Mouse (Mus musculus): Measurements from ENCODE around the gene Stk39. TPM values are rescaled to one million over a fixed set of nuclear protein-coding genes. Genes with fewer than 3 reads are reported as not detected.

The Stk39 gene
- 10 to 100 TPM; 52.7 to 66.6 TPM for total RNA-seq (2021)
- long read RNA-seq, experiment 1, transcript Stk39-201 (18 exons, 3,536 nt): major isoform, 32 of 51 reads
- long read RNA-seq, experiment 1, partial matches to known transcripts: 9 of 51 reads
- long read RNA-seq, experiment 1, other reads (novel, unspliced or antisense): 10 of 51 reads
- long read RNA-seq, experiment 2, transcript Stk39-201 (18 exons, 3,536 nt): major isoform, 47 of 65 reads
- long read RNA-seq, experiment 2, partial matches to known transcripts: 7 of 65 reads
- long read RNA-seq, experiment 2, other reads (novel, unspliced or antisense): 10 of 65 reads

DNA sequence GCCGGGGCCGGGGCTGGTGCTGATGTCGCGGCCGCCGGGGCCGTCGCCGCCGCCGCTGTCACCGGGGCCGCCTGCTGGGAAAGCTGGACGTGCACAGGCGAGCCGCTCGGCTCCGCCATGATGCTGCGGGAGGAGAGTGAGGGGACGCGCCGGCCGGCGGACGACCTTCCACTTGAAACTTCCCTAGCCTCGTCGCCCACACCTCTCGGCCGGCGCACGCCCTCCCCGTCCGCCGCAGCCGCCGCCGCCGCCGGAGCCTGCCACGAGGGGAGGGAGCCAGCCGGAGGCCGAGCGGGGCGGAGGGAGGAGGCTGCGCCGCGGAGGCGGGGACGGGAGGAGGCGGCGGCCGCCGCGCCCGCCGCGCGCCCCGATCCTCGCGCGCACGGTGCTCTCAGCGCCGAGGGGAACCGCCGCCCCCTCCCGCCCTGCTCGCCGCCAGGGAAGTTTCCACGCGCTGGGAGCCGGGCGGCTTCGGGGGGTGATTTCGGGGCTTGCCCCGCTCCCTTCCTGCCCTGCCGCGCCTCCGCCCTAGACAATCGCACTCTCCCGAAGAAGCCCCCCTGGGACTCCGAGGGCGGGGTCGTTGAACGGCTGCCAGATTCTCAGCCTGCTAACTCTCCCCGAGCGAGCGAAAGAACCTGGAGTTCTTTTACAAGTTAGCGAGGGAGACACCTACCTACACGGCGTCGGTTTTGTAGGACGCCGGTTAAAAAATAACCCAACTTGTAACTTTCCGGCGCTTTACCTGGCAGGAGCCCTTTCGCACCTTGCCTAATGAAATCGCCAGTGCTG lies at the start of gene Stk39:
Gene Stk39 (minus strand): TSS at position 510 of the 792 bp plus-strand sequence.
- DNase-seq (ENCODE audit: low spot score in 2 of 2): peak in 1 of 2 experiments; percentile 46

GRCm38 (mm10) chr2:68515409-68515808 lies 43.3 kb upstream of the Stk39 start:
- no peak for DNase-seq (ENCODE audit: low spot score in 2 of 2)

GRCm38 (mm10) chr2:68503202-68503601 lies 31.1 kb upstream of the Stk39 start:
- DNase-seq (ENCODE audit: low spot score in 2 of 2): no peak

DNA sequence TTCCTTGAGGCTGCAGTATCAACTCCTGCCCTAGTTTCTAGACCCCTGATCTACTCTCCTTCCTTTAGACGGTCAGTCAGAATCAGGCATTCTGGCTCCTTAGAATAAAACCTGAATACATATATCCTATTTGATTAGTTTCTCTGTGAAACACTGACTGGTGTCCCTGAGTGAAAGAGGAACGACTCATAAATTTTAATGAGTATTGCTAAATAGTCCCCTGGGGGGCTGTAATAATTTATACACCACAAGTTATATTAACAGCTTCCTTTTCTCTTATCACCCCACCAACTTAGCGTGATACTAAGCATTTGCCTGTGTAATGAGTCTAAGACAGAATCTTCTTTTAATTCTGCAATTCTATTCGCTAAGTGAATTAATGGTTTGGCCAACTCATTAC lies 30.7 kb upstream of the Stk39 start:
- DNase-seq (ENCODE audit: low spot score in 2 of 2): no peak

DNA sequence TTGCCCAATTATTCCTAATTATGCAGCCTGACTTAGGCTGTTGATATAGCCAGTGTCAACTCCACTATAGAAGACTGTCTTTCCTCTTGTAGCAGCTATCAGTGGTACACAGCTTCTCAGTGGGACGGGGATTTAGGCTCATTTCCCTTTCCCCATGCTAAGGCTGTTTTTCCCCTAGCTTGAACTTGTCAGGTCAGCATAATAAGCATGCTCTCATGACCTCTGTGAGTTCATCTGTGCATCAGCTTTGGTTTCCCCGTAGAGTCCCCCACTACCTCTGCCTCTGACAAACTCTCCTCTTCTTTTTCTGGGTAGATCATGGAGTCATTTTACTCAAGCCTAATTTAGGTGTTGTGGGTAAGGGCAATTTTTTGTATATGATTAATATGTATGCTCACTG lies 30.2 kb upstream of the Stk39 start:
- DNase-seq (ENCODE audit: low spot score in 2 of 2): no peak

GRCm38 (mm10) chr2:68486275-68486674 lies 14.2 kb upstream of the Stk39 start:
- DNase-seq (ENCODE audit: low spot score in 2 of 2): no peak

GRCm38 (mm10) chr2:68485141-68485540 lies 13.1 kb upstream of the Stk39 start:
- no peak for DNase-seq (ENCODE audit: low spot score in 2 of 2)

DNA sequence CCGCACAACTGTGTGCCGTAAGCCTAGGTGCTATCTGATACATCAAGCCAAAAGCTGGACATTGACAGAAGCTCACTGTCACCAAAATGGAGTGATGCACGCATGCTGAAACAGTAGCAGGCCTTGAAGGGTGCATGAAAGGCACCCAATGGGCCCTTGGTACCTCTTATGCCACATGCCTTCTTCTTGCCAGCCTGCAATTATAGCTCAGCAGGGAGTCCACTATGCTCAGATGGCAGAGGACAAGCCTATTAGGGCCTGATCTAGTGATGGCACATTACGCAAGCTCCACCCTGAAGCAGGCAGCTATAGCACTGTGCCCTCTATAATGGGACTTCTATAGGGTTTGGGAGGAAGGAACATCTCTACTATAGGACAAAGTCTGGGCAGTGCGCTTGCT lies 10.8 kb upstream of the Stk39 start:
- no peak for DNase-seq (ENCODE audit: low spot score in 2 of 2)

- DNase-seq (ENCODE audit: low spot score in 2 of 2): peak; percentile 11 to 64
Measured at GRCm38 (mm10) chr2:68479823-68480222, 7.8 kb upstream of the Stk39 start.

DNA sequence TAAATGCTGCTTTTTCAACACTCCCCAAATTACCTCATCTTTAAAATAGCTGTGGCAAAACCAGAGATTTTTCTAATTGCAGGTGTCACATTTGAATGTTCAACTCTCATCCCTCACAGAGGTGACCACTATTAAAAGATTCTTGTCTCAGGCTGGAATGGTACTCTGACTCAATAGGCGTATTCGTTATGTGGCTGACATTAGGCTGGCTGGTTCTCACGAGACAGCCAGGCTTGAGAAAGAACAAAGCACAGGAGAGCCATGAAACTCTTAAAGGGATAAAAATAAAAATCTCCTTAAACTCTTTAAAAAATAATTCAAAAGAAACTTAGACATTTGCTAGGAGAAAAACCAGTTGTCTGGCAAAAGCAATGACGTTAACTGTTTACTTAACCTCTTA lies 853 bp upstream of the Stk39 start:
- no peak for DNase-seq (ENCODE audit: low spot score in 2 of 2)

DNA sequence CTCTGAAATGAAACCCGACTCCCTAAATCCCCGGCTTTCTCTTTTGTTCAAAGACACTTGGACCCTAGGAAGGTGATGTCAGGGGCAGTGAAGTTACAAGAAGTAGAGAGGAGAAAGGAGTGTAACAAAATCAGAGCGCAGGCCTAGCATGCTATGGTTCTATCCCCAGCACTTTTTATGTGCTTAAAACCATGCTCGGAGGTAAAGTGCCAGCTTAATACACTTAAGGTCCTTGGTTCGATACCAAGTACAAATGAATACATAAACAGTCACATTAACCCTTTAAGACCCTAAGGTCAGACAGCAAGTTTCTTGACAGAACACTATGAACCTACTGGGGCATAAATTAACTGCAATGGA lies 463 bp upstream of the Stk39 start:
- no peak for DNase-seq (ENCODE audit: low spot score in 2 of 2)

DNA sequence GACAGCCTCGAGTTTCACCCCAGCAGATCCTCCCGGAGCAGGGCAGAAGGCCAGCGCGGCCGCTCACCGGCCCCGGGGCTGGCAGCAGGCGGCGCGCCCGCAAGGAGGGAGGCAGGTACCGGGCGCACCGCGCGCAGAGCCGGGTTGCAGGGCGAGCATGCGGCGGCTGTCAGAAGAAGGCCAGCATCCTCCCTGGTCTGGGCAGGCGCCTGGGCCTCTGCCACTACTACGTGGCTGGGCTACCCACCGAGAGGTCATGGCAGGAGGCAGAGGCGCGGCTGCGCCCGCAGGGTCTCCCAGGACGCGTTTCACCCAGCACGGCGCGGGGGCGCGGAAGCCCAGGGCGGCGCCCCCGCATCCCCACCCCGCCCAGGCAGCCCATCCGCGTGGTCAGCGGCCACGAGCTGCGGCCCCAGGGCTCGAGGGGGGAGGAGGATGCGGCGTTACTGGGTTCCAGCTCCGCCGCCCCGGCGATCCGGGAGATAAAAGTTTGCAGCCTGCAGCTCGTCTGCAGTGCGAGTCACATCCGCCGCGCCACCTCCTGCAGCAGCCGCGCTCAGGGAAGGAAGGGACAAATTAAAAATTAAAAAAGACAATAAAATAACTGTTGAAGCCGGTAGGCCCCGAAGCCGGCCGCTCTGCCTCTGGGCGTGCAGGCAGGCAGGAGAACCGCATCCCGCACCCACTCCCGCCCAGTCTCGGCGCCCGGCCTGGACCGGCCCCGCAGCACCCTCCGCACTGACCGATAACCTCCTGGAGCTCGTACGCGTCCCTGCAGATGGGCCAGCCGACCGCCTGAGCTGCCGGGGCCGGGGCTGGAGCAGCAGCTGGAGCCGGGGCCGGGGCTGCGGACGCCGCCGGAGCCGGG lies 943 bp downstream of the Stk39 start:
- DNase-seq (ENCODE audit: low spot score in 2 of 2): peak; percentile 41 to 66

DNA sequence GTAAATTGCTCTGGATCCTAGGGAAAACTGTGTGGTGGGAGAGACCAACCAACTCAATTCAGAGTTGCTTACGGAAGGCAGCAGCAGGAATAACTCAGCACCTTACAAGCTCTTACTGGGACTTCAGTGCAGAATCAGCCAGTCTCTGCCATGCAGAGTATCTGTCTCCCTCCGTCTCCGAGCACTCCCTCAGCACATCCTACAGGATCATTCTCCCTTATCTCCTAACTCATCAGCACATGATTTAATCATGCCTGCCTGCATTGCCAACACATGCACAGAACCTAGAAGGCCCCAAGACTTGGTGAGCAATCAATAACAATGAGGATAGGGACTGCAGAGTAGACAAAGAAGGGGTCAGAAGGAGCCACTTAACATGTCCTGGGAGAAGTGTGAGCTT lies 2.6 kb downstream of the Stk39 start:
- DNase-seq (ENCODE audit: low spot score in 2 of 2): no peak

GRCm38 (mm10) chr2:68468698-68469097 lies 3.4 kb downstream of the Stk39 start:
- no peak for DNase-seq (ENCODE audit: low spot score in 2 of 2)

- DNase-seq (ENCODE audit: low spot score in 2 of 2): no peak
Measured at GRCm38 (mm10) chr2:68468259-68468658, 3.8 kb downstream of the Stk39 start.

DNA sequence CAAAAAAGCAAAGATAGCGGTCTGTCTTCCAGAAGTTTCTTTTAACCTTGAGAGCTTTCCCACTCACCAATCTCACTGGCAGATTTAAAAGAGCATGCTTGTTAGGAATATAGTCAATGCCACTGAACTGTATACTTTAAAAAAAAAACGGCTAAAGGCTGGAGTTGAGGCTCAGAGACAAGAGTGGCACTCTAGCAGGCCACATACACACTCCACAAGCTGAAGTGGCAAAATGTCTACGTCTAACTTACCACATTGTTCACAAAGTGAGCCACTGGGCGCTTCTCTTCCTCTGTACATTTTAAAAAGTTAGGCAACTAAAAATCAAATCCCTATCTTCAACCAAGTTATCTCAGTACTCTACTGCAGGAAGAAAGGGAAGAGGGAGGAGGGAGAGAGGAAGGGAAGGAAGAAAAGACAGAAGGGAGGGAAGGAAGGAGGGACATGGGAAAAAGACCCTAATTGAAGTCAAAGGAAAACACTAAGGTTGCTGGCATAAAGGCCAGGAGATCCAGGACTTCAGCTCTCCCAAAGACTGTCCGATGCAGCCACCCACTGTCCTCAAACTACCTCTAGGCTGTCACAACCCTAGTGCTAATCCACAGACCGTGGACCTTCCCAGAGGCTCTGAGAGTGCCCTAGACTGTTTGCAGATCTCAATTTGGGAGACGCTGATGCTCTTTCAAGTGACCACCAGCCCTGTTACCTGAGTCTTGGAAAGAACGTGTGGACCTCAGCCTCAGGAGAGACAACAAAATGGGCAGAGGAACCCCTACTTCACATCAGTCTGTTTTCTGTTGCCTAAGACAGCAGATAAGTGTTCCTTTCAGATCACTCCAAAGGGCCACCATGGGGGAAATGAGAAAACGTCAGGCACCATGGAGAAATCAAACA lies 4.7 kb downstream of the Stk39 start:
- no peak for DNase-seq (ENCODE audit: low spot score in 2 of 2)

GRCm38 (mm10) chr2:68466124-68467070 lies 5.7 kb downstream of the Stk39 start:
- DNase-seq (ENCODE audit: low spot score in 2 of 2): no peak

- no peak for DNase-seq (ENCODE audit: low spot score in 2 of 2)
Measured at GRCm38 (mm10) chr2:68465266-68466123, 6.6 kb downstream of the Stk39 start.

DNA sequence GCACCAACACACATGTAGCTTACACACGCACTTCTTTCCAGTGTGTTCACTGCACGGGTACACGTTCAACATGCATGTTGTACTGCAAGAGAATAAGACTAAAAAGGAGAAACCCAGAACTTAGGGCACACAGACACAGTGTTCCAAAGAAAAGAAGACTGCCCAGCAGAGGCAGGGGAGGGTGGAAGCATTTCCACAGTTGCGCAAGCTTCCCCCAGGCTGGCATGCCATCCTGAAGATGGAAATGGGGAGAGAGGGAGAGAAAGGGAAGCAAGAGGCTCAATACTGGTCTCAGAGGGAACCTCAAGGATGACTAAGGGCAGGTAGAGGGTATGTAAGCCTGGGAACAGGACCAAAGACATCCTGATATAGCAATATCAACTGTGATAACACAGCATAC lies 7.6 kb downstream of the Stk39 start:
- DNase-seq (ENCODE audit: low spot score in 2 of 2): no peak
